Mouse (Mus musculus) forebrain, embryonic 14.5 days (tissue): ENCODE measurements around the gene Per1. TPM values are rescaled to one million over a fixed set of nuclear protein-coding genes. Genes with fewer than 3 reads are reported as not detected.

ENCODE experiments used
- ATAC-seq: fragments of 200-750 bp; cut with Nextera tagmentation; 2 replicates; pipeline ENCODE4 v1.8.0; 2017; ENCODE audit warnings: mild to moderate bottlenecking, moderate library complexity
- DNase-seq: peaks from one replicate; pipeline ENCODE4 v3.0.0-alpha.2; 2015; ENCODE audit warnings: low spot score
- H3K27ac ChIP-seq: fragments of 300-500 bp; sonication (generic); 2 replicates; pipeline ENCODE4 v1.5.1; 2014; ENCODE audit warnings: low read depth, mild to moderate bottlenecking, control low read depth, low read length, moderate library complexity
- H3K27me3 ChIP-seq: fragments of 300-500 bp; sonication (generic); replicated peaks from 2 replicates; pipeline ENCODE4 v1.6.1; 2014; ENCODE audit warnings: low read length, control low read depth, mixed read lengths; ENCODE audit not compliant: control insufficient read depth, insufficient read depth
- H3K36me3 ChIP-seq: fragments of 300-500 bp; sonication (generic); 2 replicates; pipeline ENCODE4 v1.6.1; 2014; ENCODE audit warnings: low read length, control low read depth; ENCODE audit not compliant: control insufficient read depth, insufficient read depth
- H3K4me1 ChIP-seq: fragments of 300-500 bp; sonication (generic); 2 replicates; pipeline ENCODE4 v1.6.1; 2014; ENCODE audit warnings: antibody characterized with exemption, low read length, control low read depth; ENCODE audit not compliant: control insufficient read depth, insufficient read depth
- H3K4me2 ChIP-seq: fragments of 300-500 bp; sonication (generic); 2 replicates; pipeline ENCODE4 v1.6.1; 2014; ENCODE audit warnings: mild to moderate bottlenecking, control low read depth, low read length
- H3K4me3 ChIP-seq: fragments of 300-500 bp; sonication (generic); 2 replicates; pipeline ENCODE4 v1.5.1; 2014; ENCODE audit warnings: low read depth, low read length, control low read depth
- H3K9ac ChIP-seq: fragments of 300-500 bp; sonication (generic); 2 replicates; pipeline ENCODE4 v1.6.1; 2014; ENCODE audit warnings: mild to moderate bottlenecking, low read length, control low read depth, moderate library complexity
- H3K9me3 ChIP-seq: fragments of 300-500 bp; sonication (generic); replicated peaks from 2 replicates; pipeline ENCODE4 v1.6.1; 2016; ENCODE audit warnings: low read length, control low read depth, mixed read lengths; ENCODE audit not compliant: control insufficient read depth
- WGBS: fragments of 180-500 bp; shearing (Covaris S2); extraction: QIAGEN DNeasy Blood & Tissue Kit; methylation state at CpG from one replicate; pipeline ENCODE4 v1.1.7; 2014; 5-methylcytosine and 5-hydroxymethylcytosine counted together
- polyA plus RNA-seq: library from polyadenylated mRNA; unstranded; fragments of >200 nt; fragmentation: Nextera tagmentation; extraction: Ambion mirVana; gene quantifications from 2 replicates; pipeline ENCODE4 v1.2.1, GENCODE M21; 2014

Per1 gene
- polyA plus RNA-seq, 1 experiment from 2014 or later, result 6.8 TPM

GRCm38 (mm10) chr11:69076572-69076971 is 18.4 kb upstream of the Per1 start:
- DNase-seq (no peak), ATAC-seq (no peak)
- H3K4me3 ChIP-seq, result no peak overlapping the region
- H3K36me3 ChIP-seq, result no peaks in the 10 kb centered on the region
- no peak overlapping the region for H3K4me2 ChIP-seq
- no peaks in the 10 kb centered on the region for H3K9me3 ChIP-seq
- H3K27me3 ChIP-seq, result no peaks in the 10 kb centered on the region
- 54% methylated on average over 5 of the region's 5 CpGs for WGBS
- H3K27ac ChIP-seq, result no peak overlapping the region
- peaks cover 2% of the 10 kb centered on the region; the same call in 1 of the 2 replicates for H3K4me1 ChIP-seq
- no peak overlapping the region for H3K9ac ChIP-seq

- no peak for ATAC-seq
- 86% methylated on average over 9 of the region's 9 CpGs for WGBS
- no peaks in the 10 kb centered on the region for H3K9me3 ChIP-seq
- H3K27ac ChIP-seq, result no peak overlapping the region
- no peaks in the 10 kb centered on the region for H3K27me3 ChIP-seq
- no peaks in the 10 kb centered on the region for H3K4me1 ChIP-seq
- H3K4me2 ChIP-seq, result no peak overlapping the region
- H3K36me3 ChIP-seq, result no peaks in the 10 kb centered on the region
- no peak overlapping the region for H3K9ac ChIP-seq
- no peak overlapping the region for H3K4me3 ChIP-seq
- no peak for DNase-seq
Observed at GRCm38 (mm10) chr11:69077316-69077715, 17.7 kb upstream of the Per1 start.

GRCm38 (mm10) chr11:69078041-69078440 is 17.0 kb upstream of the Per1 start:
- Histone ChIP-seq H3K4me2 (no peak overlapping the region), H3K27me3 (no peaks in the 10 kb centered on the region), H3K4me1 (no peaks in the 10 kb centered on the region), H3K4me3 (no peak overlapping the region), H3K27ac (no peak overlapping the region), H3K9me3 (no peaks in the 10 kb centered on the region), H3K9ac (no peak overlapping the region), H3K36me3 (no peaks in the 10 kb centered on the region)
- DNase-seq (no peak), ATAC-seq (no peak)
- 85% methylated on average over 6 of the region's 6 CpGs for WGBS

GRCm38 (mm10) chr11:69078805-69079438 is 16.1 kb upstream of the Per1 start:
- Histone ChIP-seq H3K36me3 (no peaks in the 10 kb centered on the region), H3K27ac (no peak overlapping the region), H3K9me3 (no peaks in the 10 kb centered on the region), H3K9ac (no peak overlapping the region), H3K27me3 (no peaks in the 10 kb centered on the region), H3K4me2 (no peak overlapping the region), H3K4me1 (no peaks in the 10 kb centered on the region), H3K4me3 (no peak overlapping the region)
- no peak for ATAC-seq
- WGBS, result 86% methylated on average over 5 of the region's 5 CpGs
- no peak for DNase-seq

- Histone ChIP-seq H3K4me1 (no peaks in the 10 kb centered on the region), H3K36me3 (no peaks in the 10 kb centered on the region), H3K27ac (no peak overlapping the region), H3K4me3 (no peak overlapping the region), H3K27me3 (no peaks in the 10 kb centered on the region), H3K9me3 (no peaks in the 10 kb centered on the region), H3K4me2 (no peak overlapping the region), H3K9ac (no peak overlapping the region)
- 83% methylated on average over 15 of the region's 15 CpGs for WGBS
- ATAC-seq, result no peak
- DNase-seq, result no peak
Observed at GRCm38 (mm10) chr11:69080102-69080854, 14.7 kb upstream of the Per1 start.

GRCm38 (mm10) chr11:69080855-69081222 is 14.2 kb upstream of the Per1 start:
- H3K9me3 ChIP-seq, result no peaks in the 10 kb centered on the region
- H3K9ac ChIP-seq, result no peak overlapping the region
- no peak overlapping the region for H3K4me2 ChIP-seq
- no peaks in the 10 kb centered on the region for H3K4me1 ChIP-seq
- WGBS, result 85% methylated on average over 8 of the region's 8 CpGs
- ATAC-seq, result no peak
- H3K4me3 ChIP-seq, result no peak overlapping the region
- no peak overlapping the region for H3K27ac ChIP-seq
- H3K36me3 ChIP-seq, result no peaks in the 10 kb centered on the region
- no peak for DNase-seq
- no peaks in the 10 kb centered on the region for H3K27me3 ChIP-seq

GRCm38 (mm10) chr11:69081613-69082012 is 13.4 kb upstream of the Per1 start:
- Histone ChIP-seq H3K9ac (no peak overlapping the region), H3K9me3 (no peaks in the 10 kb centered on the region), H3K36me3 (no peaks in the 10 kb centered on the region), H3K4me2 (no peak overlapping the region), H3K27me3 (no peaks in the 10 kb centered on the region), H3K4me1 (no peaks in the 10 kb centered on the region), H3K4me3 (no peak overlapping the region), H3K27ac (no peak overlapping the region)
- WGBS, result 89% methylated on average over 7 of the region's 7 CpGs
- DNase-seq, result no peak
- ATAC-seq, result no peak

GRCm38 (mm10) chr11:69085608-69086007 is 9.4 kb upstream of the Per1 start:
- H3K4me3 ChIP-seq, result no peak overlapping the region
- H3K9ac ChIP-seq, result no peak overlapping the region
- no peaks in the 10 kb centered on the region for H3K9me3 ChIP-seq
- H3K36me3 ChIP-seq, result peaks cover 13% of the 10 kb centered on the region
- no peak overlapping the region for H3K4me2 ChIP-seq
- no peaks in the 10 kb centered on the region for H3K27me3 ChIP-seq
- no peak overlapping the region for H3K27ac ChIP-seq
- WGBS, result 66% methylated on average over 6 of the region's 6 CpGs
- DNase-seq (no peak), ATAC-seq (no peak)
- peaks cover 14% of the 10 kb centered on the region for H3K4me1 ChIP-seq

- no peak overlapping the region for H3K27ac ChIP-seq
- H3K4me1 ChIP-seq, result peaks cover 17% of the 10 kb centered on the region
- H3K4me3 ChIP-seq, result no peak overlapping the region
Observed at GRCm38 (mm10) chr11:69086390-69086789, 8.6 kb upstream of the Per1 start.

More at GRCm38 (mm10) chr11:69086390-69086789, 8.6 kb upstream of the Per1 start:
- H3K4me2 ChIP-seq, result no peak overlapping the region
- no peaks in the 10 kb centered on the region for H3K9me3 ChIP-seq
- peaks cover 18% of the 10 kb centered on the region for H3K36me3 ChIP-seq
- no peaks in the 10 kb centered on the region for H3K27me3 ChIP-seq
- 79% methylated on average over 6 of the region's 6 CpGs for WGBS
- no peak overlapping the region for H3K9ac ChIP-seq
- DNase-seq, result no peak
- ATAC-seq, result no peak
